Mouse (Mus musculus): ENCODE measurements around the gene Klra7. TPM values are rescaled to one million over a fixed set of nuclear protein-coding genes. Genes with fewer than 3 reads are reported as not detected.

Gene Klra7
- total RNA-seq (2023): not detected

GRCm38 (mm10) chr6:130233222-130233621 lies at the start of gene Klra7:
Gene Klra7 (minus strand): TSS chr6:130233322.

GRCm38 (mm10) chr6:130281828-130282227 lies 48.7 kb upstream of the Klra7 start, which contains the start of gene Klra10:
Gene Klra10 (minus strand): TSS chr6:130281928.

GRCm38 (mm10) chr6:130193012-130193411 lies 40.1 kb downstream of the Klra7 start, which contains the start of gene Klra9:
Gene Klra9 (minus strand): TSS chr6:130193112.

Other genes starting within 250 kb of the Klra7 start
- not detected for gene Klra6, start 206.4 kb downstream of the Klra7 start, total RNA-seq (2023)
- gene Klra4, start 166.1 kb downstream of the Klra7 start, total RNA-seq (2023): not detected
- gene Klra8, start 103.4 kb downstream of the Klra7 start, total RNA-seq (2023): 1 to 10 TPM; 1.2 to 1.4 TPM
- under 1 TPM; 0.39 to 0.62 TPM for gene Klra9, start 40.2 kb downstream of the Klra7 start, total RNA-seq (2023)
- 1 to 10 TPM; 1.9 TPM for gene Klra10, start 48.6 kb upstream of the Klra7 start, total RNA-seq (2023)
- under 1 TPM; 0.53 to 0.66 TPM for gene Klra3, start 104.3 kb upstream of the Klra7 start, total RNA-seq (2023)
- gene Klra1, start 153.6 kb upstream of the Klra7 start, total RNA-seq (2023): not detected